Mouse (Mus musculus) heart, embryonic 14.5 days (tissue): ENCODE measurements around the gene Spag8. TPM values are rescaled to one million over a fixed set of nuclear protein-coding genes. Genes with fewer than 3 reads are reported as not detected.

Experiments used
- ATAC-seq: fragments of 200-750 bp; cut with Nextera tagmentation; 2 replicates; pipeline ENCODE4 v1.8.0; 2017; ENCODE audit warnings: low read depth, moderate TSS enrichment; ENCODE audit not compliant: insufficient number of reproducible peaks, insufficient read depth, low FRiP score
- H3K27ac ChIP-seq, 2 experiments: fragments of 200-500 bp in 1 of 2; fragments of 300-500 bp in 1 of 2; sonication (generic) in 1 of 2; replicated peaks in 1 of 2; 2 replicates each; pipeline ENCODE4 v1.5.1; 2012 to 2014; ENCODE audit warnings: low read depth in 2 of 2, low read length in 2 of 2, control low read depth in 1 of 2, mild to moderate bottlenecking in 1 of 2, mixed read lengths in 1 of 2; ENCODE audit not compliant: control insufficient read depth in 1 of 2, insufficient read depth in 1 of 2
- H3K27me3 ChIP-seq: fragments of 300-500 bp; sonication (generic); 2 replicates; pipeline ENCODE4 v1.6.1; 2014; ENCODE audit warnings: mild to moderate bottlenecking, low read length, control low read depth; ENCODE audit not compliant: control insufficient read depth, insufficient read depth
- H3K36me3 ChIP-seq: fragments of 300-500 bp; sonication (generic); 2 replicates; pipeline ENCODE4 v1.6.1; 2014; ENCODE audit warnings: mild to moderate bottlenecking, control low read depth, low read length, mixed read lengths; ENCODE audit not compliant: control insufficient read depth, insufficient read depth
- H3K4me1 ChIP-seq, 2 experiments: fragments of 200-500 bp in 1 of 2; fragments of 300-500 bp in 1 of 2; sonication (generic) in 1 of 2; 2 replicates each; pipeline ENCODE4 v1.6.1; 2012 to 2014; ENCODE audit warnings: low read length in 2 of 2, control low read depth in 1 of 2, mixed read lengths in 1 of 2; ENCODE audit not compliant: control insufficient read depth in 2 of 2, insufficient read depth in 2 of 2
- H3K4me2 ChIP-seq: fragments of 300-500 bp; sonication (generic); 2 replicates; pipeline ENCODE4 v1.6.1; 2014; ENCODE audit warnings: mild to moderate bottlenecking, low read length
- H3K4me3 ChIP-seq, 2 experiments: fragments of 200-500 bp in 1 of 2; fragments of 300-500 bp in 1 of 2; sonication (generic) in 1 of 2; 2 replicates each; pipeline ENCODE4 v1.5.1; 2012 to 2014; ENCODE audit warnings: low read length in 2 of 2, mild to moderate bottlenecking in 2 of 2, control low read depth in 1 of 2, low read depth in 1 of 2, moderate library complexity in 1 of 2; ENCODE audit not compliant: control insufficient read depth in 1 of 2, insufficient read depth in 1 of 2
- H3K9ac ChIP-seq: fragments of 300-500 bp; sonication (generic); 2 replicates; pipeline ENCODE4 v1.6.1; 2014; ENCODE audit warnings: mild to moderate bottlenecking, low read length
- H3K9me3 ChIP-seq: fragments of 300-500 bp; sonication (generic); 2 replicates; pipeline ENCODE4 v1.6.1; 2016; ENCODE audit warnings: low read length, control low read depth; ENCODE audit not compliant: control insufficient read depth
- WGBS: fragments of 180-500 bp; shearing (Covaris S2); extraction: QIAGEN DNeasy Blood & Tissue Kit; methylation state at CpG from one replicate; pipeline ENCODE4 v1.1.7; 2014; 5-methylcytosine and 5-hydroxymethylcytosine counted together
- microRNA-seq: library from miRNA; unstranded; fragments of <30 nt; microRNA quantifications from one replicate; pipeline ENCODE4, GENCODE M21; 2016
- polyA plus RNA-seq: library from polyadenylated mRNA; unstranded; fragments of >200 nt; fragmentation: Nextera tagmentation; extraction: Ambion mirVana; gene quantifications from 2 replicates; pipeline ENCODE4 v1.2.1, GENCODE M21; 2014

Spag8 gene
- polyA plus RNA-seq, 1 experiment from 2014 or later: 0.77 TPM

GRCm38 (mm10) chr4:43612534-43612933 is 40.9 kb downstream of the Spag8 start:
- H3K4me3 ChIP-seq: no peak overlapping the region
- H3K27me3 ChIP-seq: no peaks in the 10 kb centered on the region
- ATAC-seq: no peak
- no peak overlapping the region for H3K27ac ChIP-seq
- no peaks in the 10 kb centered on the region for H3K9me3 ChIP-seq
- H3K4me2 ChIP-seq: no peak overlapping the region
- no peaks in the 10 kb centered on the region for H3K36me3 ChIP-seq
- no peaks in the 10 kb centered on the region for H3K4me1 ChIP-seq
- no peak overlapping the region for H3K9ac ChIP-seq
- WGBS: 53% methylated on average over 10 of the region's 10 CpGs

DNA sequence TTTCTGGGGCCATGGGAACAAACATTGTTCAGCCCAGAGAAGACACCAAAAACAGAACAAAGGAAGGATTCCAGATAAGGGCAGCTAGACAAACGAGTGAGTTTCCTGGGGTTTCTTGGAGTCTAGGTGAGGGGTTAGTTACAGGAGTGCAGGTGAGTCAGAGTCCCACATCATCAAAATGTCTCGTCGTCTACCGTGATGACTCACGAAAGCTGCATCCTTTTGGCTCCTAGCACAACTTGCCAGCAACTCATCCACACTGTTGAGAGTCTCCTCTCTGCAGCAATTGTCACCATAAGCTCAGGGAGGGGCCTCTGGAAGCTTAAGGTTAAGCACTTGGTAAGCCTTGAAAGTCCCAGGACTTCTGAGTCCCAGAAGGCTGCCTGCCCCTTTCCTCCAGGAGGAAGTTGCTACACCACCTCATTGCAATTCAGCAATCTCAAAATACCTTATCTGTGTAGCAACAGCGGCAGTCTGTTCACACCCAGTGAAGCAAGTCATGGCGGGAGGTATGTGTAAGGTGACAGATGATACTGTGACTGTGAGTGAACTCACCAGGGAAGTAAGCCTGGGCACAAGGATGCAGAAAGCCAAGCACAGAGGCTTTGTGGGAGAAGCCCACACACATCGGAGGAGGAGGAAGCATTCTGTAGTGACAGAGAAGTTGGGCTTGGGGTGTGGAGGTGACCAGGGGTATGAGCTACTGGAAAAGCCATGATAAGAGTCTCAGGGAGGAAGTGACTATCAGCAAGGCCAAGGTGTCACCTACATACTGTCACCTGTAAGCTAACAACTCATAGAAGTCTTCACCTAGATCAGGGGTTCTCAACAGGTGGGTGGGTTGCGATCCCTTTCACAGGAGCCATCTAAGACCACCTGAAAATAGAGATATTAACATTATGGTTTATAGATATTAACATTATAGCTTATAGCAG is 48.4 kb downstream of the Spag8 start:
- Histone ChIP-seq H3K4me2 (no peak overlapping the region), H3K4me3 (no peak overlapping the region), H3K36me3 (no peaks in the 10 kb centered on the region), H3K27me3 (no peaks in the 10 kb centered on the region), H3K9me3 (no peaks in the 10 kb centered on the region), H3K27ac (no peak overlapping the region), H3K4me1 (peaks cover 7% of the 10 kb centered on the region in 2 experiments; a peak in 3 of 4 replicates), H3K9ac (no peak overlapping the region)
- WGBS: 42% methylated on average over 9 of the region's 9 CpGs
- no peak for ATAC-seq

- Histone ChIP-seq H3K36me3 (no peaks in the 10 kb centered on the region), H3K9me3 (no peaks in the 10 kb centered on the region), H3K27ac (no peak overlapping the region), H3K4me2 (no peak overlapping the region), H3K4me3 (no peak overlapping the region), H3K27me3 (no peaks in the 10 kb centered on the region), H3K9ac (no peak overlapping the region), H3K4me1 (peaks cover 7% of the 10 kb centered on the region in 2 experiments; a peak in 3 of 4 replicates)
- WGBS: 66% methylated on average over 3 of the region's 3 CpGs
- ATAC-seq: no peak
Observed at GRCm38 (mm10) chr4:43604099-43604498, 49.3 kb downstream of the Spag8 start.

Small RNA genes lying within 50 kb of the gene (microRNA-seq; reads per million reads assigned to microRNA genes)
- not detected for gene Gm25262

Other genes with a start within 250 kb of the Spag8 start
- gene Fam166b, start 224.5 kb downstream of the Spag8 start, polyA plus RNA-seq: 0.16 TPM in 1 of 2 replicates, not detected in the other
- 8.9 and 9.4 TPM in 2 replicates for gene Tesk1, start 211.7 kb downstream of the Spag8 start, polyA plus RNA-seq
- gene Cd72, start 199.0 kb downstream of the Spag8 start, polyA plus RNA-seq: 3.1 and 3.9 TPM in 2 replicates
- gene Sit1, start 169.9 kb downstream of the Spag8 start, polyA plus RNA-seq: not detected in 2 replicates
- gene Ccdc107, start 160.7 kb downstream of the Spag8 start, polyA plus RNA-seq: 76.5 and 85.8 TPM in 2 replicates
- gene Arhgef39, start 153.9 kb downstream of the Spag8 start, polyA plus RNA-seq: 28.7 and 31.0 TPM in 2 replicates
- 2.1 and 2.4 TPM in 2 replicates for gene Car9, start 146.6 kb downstream of the Spag8 start, polyA plus RNA-seq
- gene Tpm2, start 129.8 kb downstream of the Spag8 start, polyA plus RNA-seq: 142 and 159 TPM in 2 replicates
- gene Creb3, start 91.3 kb downstream of the Spag8 start, polyA plus RNA-seq: 57.3 and 62.3 TPM in 2 replicates
- gene Tln1, start 90.9 kb downstream of the Spag8 start, polyA plus RNA-seq: 77.5 and 90.9 TPM in 2 replicates
- gene Rgp1, start 74.9 kb downstream of the Spag8 start, polyA plus RNA-seq: 18.3 and 24.9 TPM in 2 replicates
- gene Gba2, start 74.7 kb downstream of the Spag8 start, polyA plus RNA-seq: 16.5 and 16.7 TPM in 2 replicates
- gene Msmp, start 69.1 kb downstream of the Spag8 start, polyA plus RNA-seq: 0.36 TPM in 1 of 2 replicates, not detected in the other
- 10.6 and 13.2 TPM in 2 replicates for gene Npr2, start 21.7 kb downstream of the Spag8 start, polyA plus RNA-seq
- 194 and 213 TPM in 2 replicates for gene Hint2, start 2.9 kb upstream of the Spag8 start, polyA plus RNA-seq
- gene Tmem8b, start 15.4 kb upstream of the Spag8 start, polyA plus RNA-seq: 4.2 and 4.5 TPM in 2 replicates
- 3.9 and 4.5 TPM in 2 replicates for gene Fam221b, start 15.6 kb upstream of the Spag8 start, polyA plus RNA-seq
- gene Olfr70, start 47.2 kb upstream of the Spag8 start, polyA plus RNA-seq: not detected in 2 replicates
- gene Olfr71, start 56.7 kb upstream of the Spag8 start, polyA plus RNA-seq: not detected in 2 replicates
- gene Hrct1, start 73.6 kb upstream of the Spag8 start, polyA plus RNA-seq: 0.81 and 1.5 TPM in 2 replicates
- gene Spaar, start 76.4 kb upstream of the Spag8 start, polyA plus RNA-seq: 0.23 and 0.42 TPM in 2 replicates
- not detected in 2 replicates for gene Olfr159, start 117.4 kb upstream of the Spag8 start, polyA plus RNA-seq
- not detected in 2 replicates for gene Olfr156, start 170.3 kb upstream of the Spag8 start, polyA plus RNA-seq
- gene Olfr157, start 186.6 kb upstream of the Spag8 start, polyA plus RNA-seq: not detected in 2 replicates
- not detected in 2 replicates for gene Olfr155, start 198.0 kb upstream of the Spag8 start, polyA plus RNA-seq
- gene Reck, start 221.9 kb upstream of the Spag8 start, polyA plus RNA-seq: 10.1 and 11.6 TPM in 2 replicates